Mouse (Mus musculus) heart, postnatal 4 days (tissue): Measurements from ENCODE around the gene Nlrp3. TPM values are rescaled to one million over a fixed set of nuclear protein-coding genes. Genes with fewer than 3 reads are reported as not detected.

ENCODE experiments used
- total RNA-seq, 2 experiments: library from RNA; stranded (reverse); gene quantifications; 2 replicates each; pipeline ENCODE4 v1.2.3; 2021

Gene Nlrp3
- total RNA-seq, 2 experiments from 2014 or later: 0.18 to 0.31 TPM

Other genes with a start within 250 kb of the Nlrp3 start
- 1 to 10 TPM; 5.6 to 5.7 TPM for gene Wnt9a, start 234.6 kb upstream of the Nlrp3 start, total RNA-seq
- not detected for gene Prss38, start 165.9 kb upstream of the Nlrp3 start, total RNA-seq
- gene Jmjd4, start 91.5 kb upstream of the Nlrp3 start, total RNA-seq: 10 to 100 TPM; 14.8 to 16.3 TPM
- 10 to 100 TPM; 40.8 to 45.5 TPM for gene Snap47, start 90.4 kb upstream of the Nlrp3 start, total RNA-seq
- gene Zfp867, start 69.1 kb upstream of the Nlrp3 start, total RNA-seq: 1 to 10 TPM; 6.1 to 6.2 TPM
- gene Zkscan17, start 14.8 kb upstream of the Nlrp3 start, total RNA-seq: 10 to 100 TPM; 25.1 to 25.4 TPM
- not detected for gene Olfr222, start 34.7 kb downstream of the Nlrp3 start, total RNA-seq
- gene Olfr223, start 51.7 kb downstream of the Nlrp3 start, total RNA-seq: not detected
- 100 to 1,000 TPM; 220 to 241 TPM for gene Mprip, start 119.7 kb downstream of the Nlrp3 start, total RNA-seq
- 1 to 10 TPM; 1.9 to 2.2 TPM for gene Pld6, start 246.1 kb downstream of the Nlrp3 start, total RNA-seq